Mouse (Mus musculus) stomach, embryonic 16.5 days (tissue): ENCODE data around the gene Ppp1r14b. TPM values are rescaled to one million over a fixed set of nuclear protein-coding genes. Genes with fewer than 3 reads are reported as not detected.

Experiments used
- ATAC-seq: fragments of 200-750 bp; cut with Nextera tagmentation; 2 replicates; pipeline ENCODE4 v1.8.0; 2017; ENCODE audit warnings: moderate number of reproducible peaks, moderate TSS enrichment; ENCODE audit not compliant: insufficient read depth, low FRiP score
- H3K27ac ChIP-seq: fragments of 300-500 bp; sonication (generic); 2 replicates; pipeline ENCODE4 v1.5.1; 2014; ENCODE audit warnings: low read length
- H3K27me3 ChIP-seq: fragments of 300-500 bp; sonication (generic); 2 replicates; pipeline ENCODE4 v1.6.1; 2014; ENCODE audit warnings: low read length, control low read depth, mixed read lengths; ENCODE audit not compliant: control insufficient read depth, insufficient read depth
- H3K36me3 ChIP-seq: fragments of 300-500 bp; sonication (generic); 2 replicates; pipeline ENCODE4 v1.6.1; 2014; ENCODE audit warnings: low read length; ENCODE audit not compliant: control insufficient read depth, insufficient read depth
- H3K4me1 ChIP-seq: fragments of 300-500 bp; sonication (generic); 2 replicates; pipeline ENCODE4 v1.6.1; 2014; ENCODE audit warnings: low read length, control low read depth, mixed read lengths; ENCODE audit not compliant: control insufficient read depth, insufficient read depth
- H3K4me2 ChIP-seq: fragments of 300-500 bp; sonication (generic); 2 replicates; pipeline ENCODE4 v1.6.1; 2014; ENCODE audit warnings: low read depth, low read length, mixed read lengths
- H3K4me3 ChIP-seq: fragments of 300-500 bp; sonication (generic); replicated peaks from 2 replicates; pipeline ENCODE4 v1.5.1; 2014; ENCODE audit warnings: mild to moderate bottlenecking, low read length
- H3K9ac ChIP-seq: fragments of 300-500 bp; sonication (generic); 2 replicates; pipeline ENCODE4 v1.6.1; 2014; ENCODE audit warnings: low read length
- H3K9me3 ChIP-seq: fragments of 300-500 bp; sonication (generic); replicated peaks from 2 replicates; pipeline ENCODE4 v1.6.1; 2016; ENCODE audit warnings: low read length, control low read depth; ENCODE audit not compliant: control insufficient read depth
- WGBS: fragments of 180-500 bp; shearing (Covaris S2); extraction: QIAGEN DNeasy Blood & Tissue Kit; methylation state at CpG from one replicate; pipeline ENCODE4 v1.1.7; 2014; 5-methylcytosine and 5-hydroxymethylcytosine counted together
- polyA plus RNA-seq: library from polyadenylated mRNA; unstranded; fragments of >200 nt; fragmentation: Nextera tagmentation; extraction: Ambion mirVana; gene quantifications from 2 replicates; pipeline ENCODE4 v1.2.1, GENCODE M21; 2015

Gene Ppp1r14b
- polyA plus RNA-seq, 1 experiment from 2014 or later, result 70.6 TPM

GRCm38 (mm10) chr19:7018546-7018945, 43.8 kb downstream of the Ppp1r14b start:
- peak overlapping the region; percentile 12 for H3K4me3 ChIP-seq
- no peaks in the 10 kb centered on the region for H3K9me3 ChIP-seq
- H3K36me3 ChIP-seq, result peaks cover 14% of the 10 kb centered on the region
- H3K4me2 ChIP-seq, result peak overlapping the region; percentile 6
- no peaks in the 10 kb centered on the region for H3K27me3 ChIP-seq
- ATAC-seq, result no peak
- WGBS, result 87% methylated on average over 11 of the region's 11 CpGs
- H3K27ac ChIP-seq, result peak overlapping the region; percentile 64
- H3K4me1 ChIP-seq, result no peaks in the 10 kb centered on the region
- H3K9ac ChIP-seq, result peak overlapping the region; percentile 48; the same call in 1 of the 2 replicates

DNA sequence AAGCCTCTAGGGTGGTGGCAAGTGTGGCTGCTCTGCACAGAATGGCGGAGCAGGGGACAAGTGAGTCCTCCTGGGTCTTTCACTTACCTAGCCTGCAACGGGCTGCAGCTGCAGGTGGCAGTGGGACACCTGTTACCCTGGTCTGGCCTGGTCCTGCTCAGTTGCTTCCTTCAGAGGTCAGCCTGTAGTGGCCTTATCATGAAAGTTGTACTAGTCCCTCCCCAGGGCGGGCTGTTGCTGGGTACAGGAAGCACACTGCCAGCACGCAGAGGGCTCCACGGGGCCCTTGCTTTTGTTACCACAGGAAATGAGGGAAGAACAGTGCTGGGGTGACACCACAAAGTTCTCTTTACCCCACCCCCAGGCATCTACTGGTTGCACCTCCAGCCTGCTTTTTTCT, 44.4 kb downstream of the Ppp1r14b start, which contains the start of gene Fermt3:
Fermt3 (minus strand) TSS at position 279 of the 400 bp plus-strand sequence.
- H3K4me1 ChIP-seq, result no peaks in the 10 kb centered on the region
- 70% methylated on average over 5 of the region's 5 CpGs for WGBS
- no peaks in the 10 kb centered on the region for H3K27me3 ChIP-seq
- H3K9me3 ChIP-seq, result no peaks in the 10 kb centered on the region
- peak within 1 kb of the TSS; percentile 48; the same call in 1 of the 2 replicates for H3K9ac ChIP-seq
- H3K4me3 ChIP-seq, result peak within 1 kb of the TSS; percentile 12
- peak within 1 kb of the TSS; percentile 64 for H3K27ac ChIP-seq
- peak within 1 kb of the TSS; percentile 6 for H3K4me2 ChIP-seq
- peak; percentile 71 for ATAC-seq
- peaks cover 18% of the 10 kb centered on the region for H3K36me3 ChIP-seq

DNA sequence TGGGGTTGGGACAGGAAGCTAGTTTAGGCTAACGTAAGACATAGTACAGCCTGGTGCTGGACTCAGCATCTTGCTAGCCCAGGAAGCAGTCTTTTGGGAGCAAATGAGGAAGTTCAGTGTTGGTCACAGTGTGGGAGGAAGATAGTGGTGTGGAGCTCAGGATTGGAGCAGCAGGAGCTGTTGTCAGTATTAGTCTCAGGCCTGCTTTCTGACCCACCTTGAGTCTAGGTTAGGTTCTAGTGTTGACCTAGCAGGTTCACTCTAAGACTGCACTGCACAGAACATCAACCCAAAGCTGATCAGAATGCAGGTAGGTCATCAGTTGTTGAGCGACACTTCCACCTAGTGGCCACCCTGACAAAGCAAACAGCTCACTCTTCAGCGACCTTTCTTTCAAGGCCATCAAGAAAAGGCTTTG, 45.5 kb downstream of the Ppp1r14b start:
- H3K9me3 ChIP-seq, result no peaks in the 10 kb centered on the region
- no peak overlapping the region for H3K9ac ChIP-seq
- H3K27ac ChIP-seq, result no peak overlapping the region
- no peak overlapping the region for H3K4me3 ChIP-seq
- ATAC-seq, result peak; percentile 74; the same call in 1 of the 2 replicates
- no peaks in the 10 kb centered on the region for H3K4me1 ChIP-seq
- H3K36me3 ChIP-seq, result peaks cover 26% of the 10 kb centered on the region
- H3K4me2 ChIP-seq, result no peak overlapping the region
- H3K27me3 ChIP-seq, result no peaks in the 10 kb centered on the region
- 45% methylated on average over 3 of the region's 3 CpGs for WGBS

Other genes with a start within 250 kb of the Ppp1r14b start
- gene Rps6ka4, start 134.3 kb upstream of the Ppp1r14b start, polyA plus RNA-seq, result 35.5 and 39.6 TPM in 2 replicates
- 1.1 and 1.3 TPM in 2 replicates for gene Ccdc88b, start 116.8 kb upstream of the Ppp1r14b start, polyA plus RNA-seq
- gene Trmt112, start 65.3 kb upstream of the Ppp1r14b start, polyA plus RNA-seq, result 111 and 122 TPM in 2 replicates
- gene Prdx5, start 64.9 kb upstream of the Ppp1r14b start, polyA plus RNA-seq, result 291 and 307 TPM in 2 replicates
- gene Esrra, start 53.2 kb upstream of the Ppp1r14b start, polyA plus RNA-seq, result 17.8 and 18.0 TPM in 2 replicates
- 1.8 and 2.8 TPM in 2 replicates for gene Catsperz, start 49.6 kb upstream of the Ppp1r14b start, polyA plus RNA-seq
- 0.68 and 0.79 TPM in 2 replicates for gene Kcnk4, start 40.5 kb upstream of the Ppp1r14b start, polyA plus RNA-seq
- gene Bad, start 33.1 kb upstream of the Ppp1r14b start, polyA plus RNA-seq, result 87.1 and 89.0 TPM in 2 replicates
- gene Gpr137, start 32.5 kb upstream of the Ppp1r14b start, polyA plus RNA-seq, result 20.2 and 22.1 TPM in 2 replicates
- gene Plcb3, start 1.5 kb downstream of the Ppp1r14b start, polyA plus RNA-seq, result 61.7 and 65.4 TPM in 2 replicates
- gene Fkbp2, start 5.5 kb downstream of the Ppp1r14b start, polyA plus RNA-seq, result 153 and 158 TPM in 2 replicates
- 19.0 and 19.7 TPM in 2 replicates for gene Vegfb, start 12.7 kb downstream of the Ppp1r14b start, polyA plus RNA-seq
- gene Dnajc4, start 17.6 kb downstream of the Ppp1r14b start, polyA plus RNA-seq, result 28.8 TPM in 2 replicates
- gene Nudt22, start 21.1 kb downstream of the Ppp1r14b start, polyA plus RNA-seq, result 22.9 and 26.6 TPM in 2 replicates
- gene Trpt1, start 21.2 kb downstream of the Ppp1r14b start, polyA plus RNA-seq, result 10.7 and 12.0 TPM in 2 replicates
- gene Fermt3, start 44.5 kb downstream of the Ppp1r14b start, polyA plus RNA-seq, result 17.3 and 18.4 TPM in 2 replicates
- gene Stip1, start 65.0 kb downstream of the Ppp1r14b start, polyA plus RNA-seq, result 198 and 202 TPM in 2 replicates
- gene Macrod1, start 81.8 kb downstream of the Ppp1r14b start, polyA plus RNA-seq, result 10.0 and 14.0 TPM in 2 replicates
- 3.4 and 3.6 TPM in 2 replicates for gene Flrt1, start 130.8 kb downstream of the Ppp1r14b start, polyA plus RNA-seq
- gene Otub1, start 231.3 kb downstream of the Ppp1r14b start, polyA plus RNA-seq, result 157 and 169 TPM in 2 replicates
- 986 and 1,009 TPM in 2 replicates for gene Cox8a, start 242.6 kb downstream of the Ppp1r14b start, polyA plus RNA-seq